Mouse (Mus musculus) megakaryocyte-erythroid progenitor cell, adult 5-6 weeks (primary cell): Measurements from ENCODE around the gene Eif3k. TPM values are rescaled to one million over a fixed set of nuclear protein-coding genes. Genes with fewer than 3 reads are reported as not detected.

ENCODE experiments used
- ATAC-seq: replicated peaks from 2 replicates; pipeline ENCODE4 v1.8.0; 2016; ENCODE audit warnings: mild to moderate bottlenecking, inconsistent platforms; ENCODE audit not compliant: severe bottlenecking, poor library complexity, low FRiP score, low TSS enrichment
- total RNA-seq, 2 experiments: library from RNA; stranded (forward) in 1 of 2; stranded (reverse) in 1 of 2; fragments of 200-1000, 215-1000 nt in 1 of 2; fragments of >200 nt in 1 of 2; fragmentation: Nextera tagmentation in 1 of 2; gene quantifications; 2 replicates each; pipeline ENCODE4 v1.2.3; 2014 to 2017

Gene Eif3k
- total RNA-seq, 2 experiments from 2014 or later, result 454 to 499 TPM

- no peak for ATAC-seq
Observed at GRCm38 (mm10) chr7:28921722-28922465, 59.8 kb downstream of the Eif3k start.

Other genes with a start within 250 kb of the Eif3k start
- 152 and 185 TPM in 2 replicates for gene Mrps12, start 240.0 kb downstream of the Eif3k start, total RNA-seq (2014; fragmentation: Nextera tagmentation)
- gene Mrps12, start 240.0 kb downstream of the Eif3k start, total RNA-seq (2017), result 31.2 and 55.9 TPM in 2 replicates
- gene Sars2, start 239.9 kb downstream of the Eif3k start, total RNA-seq (2014; fragmentation: Nextera tagmentation), result 24.9 and 32.6 TPM in 2 replicates
- gene Sars2, start 239.9 kb downstream of the Eif3k start, total RNA-seq (2017), result 11.3 and 15.6 TPM in 2 replicates
- gene Ccer2, start 225.7 kb downstream of the Eif3k start, total RNA-seq (2014; fragmentation: Nextera tagmentation), result not detected in 2 replicates
- gene Ccer2, start 225.7 kb downstream of the Eif3k start, total RNA-seq (2017), result not detected in 2 replicates
- 85.8 and 107 TPM in 2 replicates for gene Sirt2, start 215.1 kb downstream of the Eif3k start, total RNA-seq (2014; fragmentation: Nextera tagmentation)
- 41.4 and 49.7 TPM in 2 replicates for gene Sirt2, start 215.1 kb downstream of the Eif3k start, total RNA-seq (2017)
- 34.3 and 39.7 TPM in 2 replicates for gene Nfkbib, start 214.4 kb downstream of the Eif3k start, total RNA-seq (2014; fragmentation: Nextera tagmentation)
- gene Nfkbib, start 214.4 kb downstream of the Eif3k start, total RNA-seq (2017), result 10.3 and 12.8 TPM in 2 replicates
- 21.5 and 26.4 TPM in 2 replicates for gene Rinl, start 192.9 kb downstream of the Eif3k start, total RNA-seq (2014; fragmentation: Nextera tagmentation)
- 17.9 and 24.5 TPM in 2 replicates for gene Rinl, start 192.9 kb downstream of the Eif3k start, total RNA-seq (2017)
- gene Hnrnpl, start 173.3 kb downstream of the Eif3k start, total RNA-seq (2014; fragmentation: Nextera tagmentation), result 437 and 487 TPM in 2 replicates
- 350 and 619 TPM in 2 replicates for gene Hnrnpl, start 173.3 kb downstream of the Eif3k start, total RNA-seq (2017)
- gene Ech1, start 156.6 kb downstream of the Eif3k start, total RNA-seq (2014; fragmentation: Nextera tagmentation), result 119 and 130 TPM in 2 replicates
- 85.5 and 95.0 TPM in 2 replicates for gene Ech1, start 156.6 kb downstream of the Eif3k start, total RNA-seq (2017)
- 8.7 and 23.2 TPM in 2 replicates for gene Lgals4, start 148.0 kb downstream of the Eif3k start, total RNA-seq (2014; fragmentation: Nextera tagmentation)
- gene Lgals4, start 148.0 kb downstream of the Eif3k start, total RNA-seq (2017), result 2.6 and 3.8 TPM in 2 replicates
- gene Lgals7, start 118.0 kb downstream of the Eif3k start, total RNA-seq (2014; fragmentation: Nextera tagmentation), result not detected in 2 replicates
- gene Lgals7, start 118.0 kb downstream of the Eif3k start, total RNA-seq (2017), result not detected in 2 replicates
- gene Capn12, start 100.4 kb downstream of the Eif3k start, total RNA-seq (2014; fragmentation: Nextera tagmentation), result not detected in 2 replicates
- gene Capn12, start 100.4 kb downstream of the Eif3k start, total RNA-seq (2017), result not detected in 2 replicates
- gene Actn4, start 19.5 kb downstream of the Eif3k start, total RNA-seq (2014; fragmentation: Nextera tagmentation), result 93.1 and 106 TPM in 2 replicates
- 41.1 and 51.7 TPM in 2 replicates for gene Actn4, start 19.5 kb downstream of the Eif3k start, total RNA-seq (2017)
- 64.1 and 76.8 TPM in 2 replicates for gene Map4k1, start 186 bp upstream of the Eif3k start, total RNA-seq (2014; fragmentation: Nextera tagmentation)
- 42.6 and 47.9 TPM in 2 replicates for gene Map4k1, start 186 bp upstream of the Eif3k start, total RNA-seq (2017)
- 0.07 and 0.84 TPM in 2 replicates for gene Ryr1, start 143.3 kb upstream of the Eif3k start, total RNA-seq (2014; fragmentation: Nextera tagmentation)
- gene Ryr1, start 143.3 kb upstream of the Eif3k start, total RNA-seq (2017), result 0.34 TPM in 1 of 2 replicates, not detected in the other
- not detected in 2 replicates for gene Rasgrp4, start 153.0 kb upstream of the Eif3k start, total RNA-seq (2014; fragmentation: Nextera tagmentation)
- gene Rasgrp4, start 153.0 kb upstream of the Eif3k start, total RNA-seq (2017), result 0.66 TPM in 1 of 2 replicates, not detected in the other
- 15.4 and 21.1 TPM in 2 replicates for gene Fam98c, start 174.4 kb upstream of the Eif3k start, total RNA-seq (2014; fragmentation: Nextera tagmentation)
- gene Fam98c, start 174.4 kb upstream of the Eif3k start, total RNA-seq (2017), result 4.8 and 20.4 TPM in 2 replicates
- gene Ggn, start 188.3 kb upstream of the Eif3k start, total RNA-seq (2014; fragmentation: Nextera tagmentation), result not detected in 2 replicates
- gene Ggn, start 188.3 kb upstream of the Eif3k start, total RNA-seq (2017), result 0.30 TPM in 1 of 2 replicates, not detected in the other
- 0.42 and 2.2 TPM in 2 replicates for gene Spred3, start 188.5 kb upstream of the Eif3k start, total RNA-seq (2014; fragmentation: Nextera tagmentation)
- gene Spred3, start 188.5 kb upstream of the Eif3k start, total RNA-seq (2017), result 0.99 and 1.8 TPM in 2 replicates
- 159 and 187 TPM in 2 replicates for gene Psmd8, start 198.8 kb upstream of the Eif3k start, total RNA-seq (2014; fragmentation: Nextera tagmentation)
- gene Psmd8, start 198.8 kb upstream of the Eif3k start, total RNA-seq (2017), result 154 and 158 TPM in 2 replicates
- gene Catsperg1, start 232.2 kb upstream of the Eif3k start, total RNA-seq (2014; fragmentation: Nextera tagmentation), result 0.66 and 0.99 TPM in 2 replicates
- 0.27 TPM in 1 of 2 replicates, not detected in the other for gene Catsperg1, start 232.2 kb upstream of the Eif3k start, total RNA-seq (2017)